Mouse (Mus musculus) stomach, embryonic 15.5 days (tissue): ENCODE results near the gene Galnt2. TPM values are rescaled to one million over a fixed set of nuclear protein-coding genes. Genes with fewer than 3 reads are reported as not detected.
A peak's percentile ranks its signal among the peaks of the same experiment; 100 is the strongest.

ENCODE experiments used
- ATAC-seq: fragments of 200-750 bp; cut with Nextera tagmentation; 2 replicates; pipeline ENCODE4 v1.8.0; 2017; ENCODE audit warnings: low read depth, moderate number of reproducible peaks, moderate TSS enrichment; ENCODE audit not compliant: insufficient read depth, low FRiP score
- H3K27ac ChIP-seq: fragments of 300-500 bp; sonication (generic); 2 replicates; pipeline ENCODE4 v1.5.1; 2015; ENCODE audit warnings: mild to moderate bottlenecking, inconsistent platforms
- H3K27me3 ChIP-seq: fragments of 300-500 bp; sonication (generic); replicated peaks from 2 replicates; pipeline ENCODE4 v1.6.1; 2015; ENCODE audit warnings: inconsistent platforms
- H3K36me3 ChIP-seq: fragments of 300-500 bp; sonication (generic); 2 replicates; pipeline ENCODE4 v1.6.1; 2015; ENCODE audit warnings: inconsistent platforms
- H3K4me1 ChIP-seq: fragments of 300-500 bp; sonication (generic); 2 replicates; pipeline ENCODE4 v1.6.1; 2015; ENCODE audit warnings: inconsistent platforms
- H3K4me2 ChIP-seq: fragments of 300-500 bp; sonication (generic); 2 replicates; pipeline ENCODE4 v1.6.1; 2015; ENCODE audit warnings: mild to moderate bottlenecking, inconsistent platforms
- H3K4me3 ChIP-seq: fragments of 300-500 bp; sonication (generic); replicated peaks from 2 replicates; pipeline ENCODE4 v1.5.1; 2015; ENCODE audit warnings: inconsistent platforms
- H3K9ac ChIP-seq: fragments of 300-500 bp; sonication (generic); 2 replicates; pipeline ENCODE4 v1.6.1; 2015; ENCODE audit warnings: inconsistent platforms
- H3K9me3 ChIP-seq: fragments of 300-500 bp; sonication (generic); 2 replicates; pipeline ENCODE4 v1.6.1; 2016; ENCODE audit warnings: inconsistent platforms
- WGBS: fragments of 180-500 bp; shearing (Covaris S2); methylation state at CpG from one replicate; pipeline ENCODE4 v1.1.7; 2015; 5-methylcytosine and 5-hydroxymethylcytosine counted together
- polyA plus RNA-seq: library from polyadenylated mRNA; unstranded; fragments of >200 nt; fragmentation: Nextera tagmentation; extraction: Ambion mirVana; gene quantifications from 2 replicates; pipeline ENCODE4 v1.2.1, GENCODE M21; 2015

The Galnt2 gene
- polyA plus RNA-seq, 1 experiment from 2014 or later, result 80.5 TPM

DNA sequence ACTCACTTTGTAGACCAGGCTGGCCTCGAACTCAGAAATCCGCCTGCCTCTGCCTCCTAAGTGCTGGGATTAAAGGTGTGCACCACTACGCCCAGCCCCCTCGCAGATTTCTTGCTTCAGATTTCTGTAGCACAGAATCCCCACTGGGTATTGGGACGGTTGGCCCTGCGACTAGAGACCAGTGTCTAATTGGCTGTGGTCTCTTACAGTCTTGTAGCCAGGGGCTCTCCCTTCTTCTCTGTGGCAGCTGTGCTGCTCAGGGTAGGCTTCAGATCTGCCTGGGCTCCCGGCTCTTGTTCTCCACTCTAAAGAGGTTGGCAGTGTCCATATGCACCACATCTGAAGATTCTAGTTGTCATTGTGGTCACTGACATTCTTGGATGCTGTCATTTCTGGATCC is 28.7 kb downstream of the Galnt2 start:
- peaks cover 37% of the 10 kb centered on the region for H3K4me1 ChIP-seq
- no peak overlapping the region for H3K27ac ChIP-seq

DNA sequence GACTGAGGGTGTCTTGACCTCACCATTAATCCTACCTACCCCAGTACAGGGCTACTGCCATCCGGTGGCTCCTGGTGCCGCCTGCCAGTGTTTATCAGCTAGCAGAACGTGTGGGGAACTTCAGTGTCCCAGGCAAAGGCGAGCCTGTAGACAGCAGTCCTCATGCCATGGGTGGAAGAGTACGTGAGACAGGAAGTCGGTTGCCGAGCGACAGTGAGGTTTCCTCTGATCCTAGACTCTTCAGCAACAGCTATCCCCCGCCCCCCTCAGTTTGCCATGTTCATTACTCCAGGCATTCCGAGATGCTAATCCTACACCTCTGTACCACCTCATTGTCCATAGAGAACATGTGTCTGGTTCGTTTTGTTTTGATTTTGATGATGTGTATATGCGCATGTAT is 29.2 kb downstream of the Galnt2 start:
- no peak overlapping the region for H3K4me2 ChIP-seq
- no peak for ATAC-seq
- no peaks in the 10 kb centered on the region for H3K27me3 ChIP-seq
- H3K36me3 ChIP-seq, result no peaks in the 10 kb centered on the region
- H3K9ac ChIP-seq, result no peak overlapping the region
- no peaks in the 10 kb centered on the region for H3K9me3 ChIP-seq
- H3K4me3 ChIP-seq, result no peak overlapping the region
- H3K27ac ChIP-seq, result no peak overlapping the region
- peaks cover 42% of the 10 kb centered on the region for H3K4me1 ChIP-seq
- WGBS, result 53% methylated on average over 12 of the region's 12 CpGs

More for the DNA sequence above, 28.7 kb downstream of the Galnt2 start:
- no peak for ATAC-seq
- Histone ChIP-seq H3K4me3 (no peak overlapping the region), H3K27me3 (no peaks in the 10 kb centered on the region), H3K9me3 (no peaks in the 10 kb centered on the region), H3K4me2 (no peak overlapping the region), H3K9ac (no peak overlapping the region), H3K36me3 (no peaks in the 10 kb centered on the region)
- 83% methylated on average over 7 of the region's 7 CpGs for WGBS

DNA sequence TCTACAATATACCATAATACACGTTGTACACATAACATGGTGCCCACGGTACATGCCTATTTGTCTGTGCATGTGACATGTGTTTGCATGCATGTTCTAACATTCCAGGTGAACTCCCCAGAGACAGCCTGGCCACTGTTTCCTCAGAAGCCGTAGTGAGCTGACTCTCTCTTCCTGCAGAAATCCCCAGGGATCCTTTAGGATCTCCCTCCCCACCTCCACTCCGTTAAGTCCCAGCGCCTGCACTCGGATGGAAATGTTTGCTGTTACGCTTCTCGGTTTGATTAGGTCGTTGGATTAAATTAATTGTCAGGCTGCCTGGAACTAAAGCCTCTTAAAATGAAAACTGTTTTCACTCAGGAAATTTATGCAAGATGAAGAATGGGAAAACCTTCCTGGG is 31.9 kb downstream of the Galnt2 start:
- H3K9me3 ChIP-seq, result no peaks in the 10 kb centered on the region
- peaks cover 22% of the 10 kb centered on the region for H3K4me1 ChIP-seq
- ATAC-seq, result no peak
- 64% methylated on average over 9 of the region's 9 CpGs for WGBS
- H3K27me3 ChIP-seq, result no peaks in the 10 kb centered on the region
- no peak overlapping the region for H3K4me2 ChIP-seq
- no peak overlapping the region for H3K4me3 ChIP-seq
- H3K9ac ChIP-seq, result no peak overlapping the region
- H3K36me3 ChIP-seq, result no peaks in the 10 kb centered on the region
- H3K27ac ChIP-seq, result no peak overlapping the region

DNA sequence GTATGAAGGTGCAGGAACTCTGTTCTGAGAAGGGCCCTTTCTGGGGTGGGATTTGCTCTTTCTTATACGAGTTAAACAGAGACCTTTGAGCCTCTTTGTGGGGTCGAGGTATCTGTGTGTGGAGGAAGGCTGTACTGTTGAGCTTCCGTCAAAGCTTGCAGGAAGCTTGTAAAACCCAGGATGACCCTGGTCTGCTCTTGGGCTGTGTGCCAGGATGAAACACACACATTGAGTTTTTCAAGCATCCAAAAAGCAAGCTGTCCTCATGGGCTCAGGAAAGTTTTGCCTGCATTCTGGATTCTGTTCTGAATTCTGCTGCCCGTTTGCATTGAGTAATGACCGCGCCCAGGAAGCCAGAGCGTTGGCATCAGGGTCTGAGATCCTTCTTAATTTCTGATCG is 32.8 kb downstream of the Galnt2 start:
- peaks cover 22% of the 10 kb centered on the region for H3K4me1 ChIP-seq
- H3K4me3 ChIP-seq, result no peak overlapping the region
- 54% methylated on average over 8 of the region's 8 CpGs for WGBS
- ATAC-seq, result no peak
- H3K9ac ChIP-seq, result no peak overlapping the region
- no peaks in the 10 kb centered on the region for H3K36me3 ChIP-seq
- H3K9me3 ChIP-seq, result no peaks in the 10 kb centered on the region
- H3K4me2 ChIP-seq, result no peak overlapping the region
- H3K27me3 ChIP-seq, result no peaks in the 10 kb centered on the region
- H3K27ac ChIP-seq, result no peak overlapping the region

DNA sequence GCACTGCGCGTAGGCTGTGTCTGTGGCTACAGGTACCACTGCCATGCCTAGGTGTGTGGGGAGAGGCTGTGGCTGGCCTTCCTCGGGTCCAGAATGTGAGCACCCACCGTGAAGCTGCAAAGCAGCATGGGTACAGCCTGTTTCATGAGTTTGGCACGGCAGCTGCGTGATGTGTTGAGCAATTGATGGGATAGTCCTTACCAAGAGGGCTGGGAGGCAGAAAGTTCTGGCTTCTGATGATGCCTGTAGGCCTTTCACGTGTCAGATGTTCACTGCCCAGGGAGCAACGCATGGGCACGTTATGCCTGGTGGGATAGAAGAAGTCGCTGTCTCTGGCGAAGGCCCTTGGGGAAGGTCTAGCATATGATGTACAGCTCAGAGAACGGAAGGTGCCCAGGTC is 33.5 kb downstream of the Galnt2 start:
- Histone ChIP-seq H3K4me2 (no peak overlapping the region), H3K4me3 (no peak overlapping the region), H3K27ac (0 out of 2 replicates have a peak overlapping the region, but pooled peaks have one; percentile 18), H3K36me3 (no peaks in the 10 kb centered on the region), H3K9me3 (no peaks in the 10 kb centered on the region), H3K4me1 (peaks cover 22% of the 10 kb centered on the region), H3K27me3 (no peaks in the 10 kb centered on the region), H3K9ac (no peak overlapping the region)
- ATAC-seq, result no peak
- WGBS, result 84% methylated on average over 12 of the region's 12 CpGs

DNA sequence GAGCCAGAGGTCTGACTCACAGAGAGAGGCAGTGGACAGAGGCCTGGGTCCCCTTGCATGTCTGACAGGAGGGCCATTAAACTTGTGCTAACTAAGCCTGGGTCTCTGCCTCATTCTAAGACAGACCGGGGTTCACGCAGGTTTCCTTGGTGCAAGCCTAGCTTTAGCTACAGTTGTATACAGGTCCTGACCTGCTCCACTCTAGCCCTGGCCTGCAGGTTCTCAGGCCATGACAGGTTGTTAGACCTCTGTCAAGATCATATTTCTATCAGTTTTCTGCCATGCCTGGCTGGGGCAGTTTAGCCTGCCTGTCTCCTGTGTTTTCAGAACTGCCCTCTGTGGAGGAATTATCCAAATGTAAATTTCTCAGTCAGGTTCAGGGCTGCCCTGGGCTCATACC is 33.9 kb downstream of the Galnt2 start:
- H3K27ac ChIP-seq, result 0 out of 2 replicates have a peak overlapping the region, but pooled peaks have one; percentile 18
- 69% methylated on average over 2 of the region's 2 CpGs for WGBS
- H3K4me2 ChIP-seq, result no peak overlapping the region
- ATAC-seq, result no peak
- no peaks in the 10 kb centered on the region for H3K9me3 ChIP-seq
- H3K36me3 ChIP-seq, result no peaks in the 10 kb centered on the region
- no peaks in the 10 kb centered on the region for H3K27me3 ChIP-seq
- no peak overlapping the region for H3K9ac ChIP-seq
- H3K4me1 ChIP-seq, result peaks cover 19% of the 10 kb centered on the region
- H3K4me3 ChIP-seq, result no peak overlapping the region

DNA sequence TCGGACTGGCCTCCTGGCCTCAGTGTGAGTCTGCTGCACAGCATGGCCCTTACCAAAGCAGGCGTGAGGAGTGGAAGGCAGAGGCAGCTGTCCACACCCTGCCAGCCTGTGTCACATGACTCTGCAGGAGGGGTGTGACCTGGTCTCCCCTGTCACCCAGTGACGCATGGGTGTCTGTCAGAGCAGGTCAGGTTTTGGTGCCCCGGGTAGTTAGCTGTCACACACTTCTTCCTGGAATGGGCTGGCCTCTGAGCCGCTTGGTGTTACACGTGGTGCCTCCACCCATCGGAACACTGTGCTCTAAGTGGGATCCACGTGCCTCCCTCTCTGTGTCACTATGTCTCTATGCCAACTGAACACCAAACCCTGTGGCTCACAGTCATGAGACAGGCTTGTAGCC is 34.6 kb downstream of the Galnt2 start:
- no peaks in the 10 kb centered on the region for H3K27me3 ChIP-seq
- H3K4me3 ChIP-seq, result no peak overlapping the region
- peak; percentile 69 for ATAC-seq
- H3K27ac ChIP-seq, result 0 out of 2 replicates have a peak overlapping the region, but pooled peaks have one; percentile 18
- no peaks in the 10 kb centered on the region for H3K9me3 ChIP-seq
- H3K4me1 ChIP-seq, result peaks cover 18% of the 10 kb centered on the region
- no peak overlapping the region for H3K4me2 ChIP-seq
- H3K9ac ChIP-seq, result no peak overlapping the region
- H3K36me3 ChIP-seq, result no peaks in the 10 kb centered on the region
- 63% methylated on average over 8 of the region's 8 CpGs for whole genome bisulfite sequencing

DNA sequence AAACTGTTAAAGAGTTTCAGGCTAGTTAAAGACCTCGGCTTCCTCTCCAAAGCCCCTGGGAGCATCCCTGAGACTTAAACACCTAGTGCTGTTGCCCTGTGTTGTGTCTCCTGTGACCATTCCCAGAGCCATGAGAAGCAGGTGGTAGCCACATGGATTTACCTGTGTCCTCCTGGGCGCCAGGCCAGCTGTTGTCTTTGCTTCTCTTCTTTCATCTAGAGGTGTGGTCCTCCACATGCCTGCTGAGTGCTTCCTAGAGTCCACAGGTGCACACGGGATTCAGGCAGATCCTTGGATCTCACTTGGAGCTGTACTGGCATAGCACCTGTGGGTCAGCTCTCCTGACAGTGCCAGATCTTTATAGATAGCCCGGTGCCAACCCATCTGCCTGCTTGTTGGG is 36.0 kb downstream of the Galnt2 start:
- Histone ChIP-seq H3K4me3 (no peak overlapping the region), H3K4me1 (peaks cover 21% of the 10 kb centered on the region), H3K36me3 (no peaks in the 10 kb centered on the region), H3K27ac (no peak overlapping the region), H3K27me3 (no peaks in the 10 kb centered on the region), H3K4me2 (no peak overlapping the region), H3K9me3 (no peaks in the 10 kb centered on the region), H3K9ac (no peak overlapping the region)
- no peak for ATAC-seq
- 79% methylated on average over 4 of the region's 4 CpGs for WGBS

DNA sequence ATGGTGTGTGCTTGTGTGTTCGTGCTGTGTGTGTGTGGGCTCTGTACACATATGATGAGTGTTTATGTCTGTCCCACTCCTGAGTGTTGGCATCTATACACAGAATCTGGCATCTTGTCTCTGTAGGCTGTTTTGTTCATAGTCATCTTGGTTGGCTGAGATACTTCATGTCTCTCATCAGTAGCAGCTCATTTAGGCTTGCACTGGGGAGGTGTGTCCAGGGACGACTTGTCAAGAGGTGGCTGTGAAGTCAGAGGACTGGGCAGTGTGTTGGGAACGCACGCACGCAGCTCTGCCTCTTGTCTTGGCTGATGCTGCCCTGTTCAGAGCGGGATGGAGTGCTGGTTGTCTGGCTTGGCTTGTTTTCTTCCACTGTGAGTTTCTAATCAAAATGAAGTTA is 39.3 kb downstream of the Galnt2 start:
- no peaks in the 10 kb centered on the region for H3K9me3 ChIP-seq
- H3K27me3 ChIP-seq, result no peaks in the 10 kb centered on the region
- H3K36me3 ChIP-seq, result no peaks in the 10 kb centered on the region; the same call in 1 of the 2 replicates
- H3K4me2 ChIP-seq, result no peak overlapping the region
- peaks cover 15% of the 10 kb centered on the region for H3K4me1 ChIP-seq
- no peak overlapping the region for H3K4me3 ChIP-seq
- ATAC-seq, result no peak
- H3K27ac ChIP-seq, result no peak overlapping the region
- no peak overlapping the region for H3K9ac ChIP-seq
- 86% methylated on average over 6 of the region's 6 CpGs for WGBS

DNA sequence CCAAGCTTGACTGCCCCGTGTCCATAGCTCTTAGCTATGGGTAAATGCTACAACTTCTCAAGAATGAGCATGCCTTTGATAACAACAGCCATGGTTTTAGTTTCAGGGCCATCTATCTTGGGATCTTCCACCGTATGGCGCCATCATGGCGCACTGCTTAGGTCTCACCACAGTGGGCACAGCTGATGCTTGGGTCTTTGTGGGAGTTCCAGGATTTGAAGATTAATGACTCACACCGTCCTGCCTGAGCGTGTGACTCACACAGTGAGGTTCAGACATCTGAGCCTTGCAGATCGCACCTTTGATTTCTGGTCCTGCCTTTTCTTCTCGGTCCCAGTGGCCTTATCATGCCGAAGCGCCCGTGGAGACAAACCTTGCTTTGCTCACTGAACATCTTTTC is 39.7 kb downstream of the Galnt2 start:
- no peak overlapping the region for H3K27ac ChIP-seq
- peaks cover 12% of the 10 kb centered on the region for H3K4me1 ChIP-seq
- ATAC-seq, result no peak
- no peak overlapping the region for H3K9ac ChIP-seq
- no peaks in the 10 kb centered on the region for H3K9me3 ChIP-seq
- no peaks in the 10 kb centered on the region for H3K27me3 ChIP-seq
- H3K4me2 ChIP-seq, result no peak overlapping the region
- no peaks in the 10 kb centered on the region; the same call in 1 of the 2 replicates for H3K36me3 ChIP-seq
- WGBS, result 68% methylated on average over 11 of the region's 11 CpGs
- H3K4me3 ChIP-seq, result no peak overlapping the region

DNA sequence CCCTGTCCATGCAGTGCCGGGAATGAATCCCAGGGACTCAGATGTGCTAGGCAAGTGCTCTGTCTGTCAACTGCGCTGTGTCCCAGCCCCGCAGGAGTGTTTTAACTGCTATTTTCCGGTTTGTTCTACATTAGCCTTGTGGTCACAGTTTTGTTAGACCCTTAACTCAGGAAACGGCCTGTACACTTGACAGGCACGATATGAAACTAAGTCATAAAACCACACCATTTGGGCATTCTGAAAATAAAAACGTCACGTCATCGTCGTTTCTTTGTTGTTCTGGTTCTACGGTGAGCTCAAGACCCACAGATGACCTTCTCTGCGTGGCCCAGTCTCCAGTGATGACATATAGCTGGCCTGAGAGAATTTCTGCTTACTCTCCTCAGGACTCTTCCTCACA is 40.3 kb downstream of the Galnt2 start:
- Histone ChIP-seq H3K9ac (no peak overlapping the region), H3K4me2 (no peak overlapping the region), H3K9me3 (no peaks in the 10 kb centered on the region), H3K27ac (no peak overlapping the region), H3K4me1 (peaks cover 13% of the 10 kb centered on the region), H3K36me3 (no peaks in the 10 kb centered on the region; the same call in 1 of the 2 replicates), H3K4me3 (no peak overlapping the region), H3K27me3 (no peaks in the 10 kb centered on the region)
- no peak for ATAC-seq
- whole genome bisulfite sequencing, result 81% methylated on average over 12 of the region's 12 CpGs

DNA sequence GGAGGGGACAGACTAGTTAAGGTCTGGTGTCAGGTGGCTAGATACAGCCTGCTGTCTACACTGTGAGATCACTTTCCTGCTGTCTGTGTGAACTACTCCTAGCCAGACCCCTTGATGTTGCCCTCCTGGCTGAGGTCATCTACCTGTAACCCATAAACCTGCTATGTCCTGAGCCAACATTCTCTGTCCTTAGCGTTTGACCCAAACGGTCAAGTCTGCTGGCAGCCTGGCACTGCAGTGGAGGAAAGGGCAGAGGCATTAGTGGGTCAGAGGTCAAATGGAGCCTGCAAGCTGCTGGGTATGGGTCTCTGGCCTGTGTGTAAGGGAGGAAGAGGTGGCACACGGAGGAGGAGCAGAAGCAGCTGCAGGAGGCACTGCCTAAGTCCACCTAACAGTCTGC is 41.6 kb downstream of the Galnt2 start:
- no peak for ATAC-seq
- H3K4me3 ChIP-seq, result no peak overlapping the region
- H3K36me3 ChIP-seq, result no peaks in the 10 kb centered on the region; the same call in 1 of the 2 replicates
- 55% methylated on average over 3 of the region's 3 CpGs for WGBS
- H3K27me3 ChIP-seq, result no peaks in the 10 kb centered on the region
- peaks cover 17% of the 10 kb centered on the region for H3K4me1 ChIP-seq
- no peak overlapping the region for H3K9ac ChIP-seq
- H3K4me2 ChIP-seq, result no peak overlapping the region
- H3K9me3 ChIP-seq, result no peaks in the 10 kb centered on the region
- H3K27ac ChIP-seq, result no peak overlapping the region

DNA sequence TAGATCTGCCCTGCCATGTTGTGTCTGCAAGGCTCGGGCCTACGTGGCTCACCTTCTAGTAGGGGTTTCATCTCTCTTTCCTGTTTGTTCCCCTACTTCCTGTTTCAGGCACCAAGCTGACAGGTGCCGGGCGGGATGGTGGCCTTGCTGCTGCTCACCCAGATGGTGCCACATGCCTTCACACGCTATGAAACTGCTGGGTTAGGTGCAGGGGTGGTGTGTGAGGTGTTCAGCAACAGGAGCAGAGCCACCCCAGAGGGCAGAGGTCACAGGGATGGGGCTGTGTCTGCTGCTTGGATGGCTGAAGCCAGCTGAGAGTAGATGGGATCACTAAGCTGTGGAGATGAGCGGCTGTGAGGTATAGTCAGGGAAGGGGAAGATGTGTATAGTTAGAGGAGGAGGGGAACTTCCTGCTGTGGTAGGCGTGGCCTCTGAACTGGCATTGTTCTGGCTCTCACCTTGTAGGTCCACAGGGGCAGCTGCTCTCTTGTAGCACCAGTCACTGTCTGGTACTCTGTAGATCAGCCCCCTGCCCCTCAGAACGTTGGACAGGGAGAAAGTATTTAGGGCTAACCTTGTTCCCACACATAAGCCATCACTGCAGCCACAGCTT is 42.5 kb downstream of the Galnt2 start:
- no peak overlapping the region for H3K9ac ChIP-seq
- H3K27ac ChIP-seq, result no peak overlapping the region
- H3K36me3 ChIP-seq, result no peaks in the 10 kb centered on the region; the same call in 1 of the 2 replicates
- no peaks in the 10 kb centered on the region for H3K27me3 ChIP-seq
- WGBS, result 61% methylated on average over 8 of the region's 8 CpGs
- peaks cover 26% of the 10 kb centered on the region for H3K4me1 ChIP-seq
- no peak overlapping the region for H3K4me3 ChIP-seq
- ATAC-seq, result no peak
- no peaks in the 10 kb centered on the region for H3K9me3 ChIP-seq
- no peak overlapping the region for H3K4me2 ChIP-seq
